Mouse (Mus musculus) forebrain, embryonic 14.5 days (tissue): ENCODE data around the gene Anapc7. TPM values are rescaled to one million over a fixed set of nuclear protein-coding genes. Genes with fewer than 3 reads are reported as not detected.

Source experiments
- ATAC-seq: fragments of 200-750 bp; cut with Nextera tagmentation; 2 replicates; pipeline ENCODE4 v1.8.0; 2017; ENCODE audit warnings: mild to moderate bottlenecking, moderate library complexity
- DNase-seq: peaks from one replicate; pipeline ENCODE4 v3.0.0-alpha.2; 2015; ENCODE audit warnings: low spot score
- H3K27ac ChIP-seq: fragments of 300-500 bp; sonication (generic); 2 replicates; pipeline ENCODE4 v1.5.1; 2014; ENCODE audit warnings: low read depth, mild to moderate bottlenecking, control low read depth, low read length, moderate library complexity
- H3K27me3 ChIP-seq: fragments of 300-500 bp; sonication (generic); replicated peaks from 2 replicates; pipeline ENCODE4 v1.6.1; 2014; ENCODE audit warnings: low read length, control low read depth, mixed read lengths; ENCODE audit not compliant: control insufficient read depth, insufficient read depth
- H3K36me3 ChIP-seq: fragments of 300-500 bp; sonication (generic); 2 replicates; pipeline ENCODE4 v1.6.1; 2014; ENCODE audit warnings: low read length, control low read depth; ENCODE audit not compliant: control insufficient read depth, insufficient read depth
- H3K4me1 ChIP-seq: fragments of 300-500 bp; sonication (generic); 2 replicates; pipeline ENCODE4 v1.6.1; 2014; ENCODE audit warnings: antibody characterized with exemption, low read length, control low read depth; ENCODE audit not compliant: control insufficient read depth, insufficient read depth
- H3K4me2 ChIP-seq: fragments of 300-500 bp; sonication (generic); 2 replicates; pipeline ENCODE4 v1.6.1; 2014; ENCODE audit warnings: mild to moderate bottlenecking, control low read depth, low read length
- H3K4me3 ChIP-seq: fragments of 300-500 bp; sonication (generic); 2 replicates; pipeline ENCODE4 v1.5.1; 2014; ENCODE audit warnings: low read depth, low read length, control low read depth
- H3K9ac ChIP-seq: fragments of 300-500 bp; sonication (generic); 2 replicates; pipeline ENCODE4 v1.6.1; 2014; ENCODE audit warnings: mild to moderate bottlenecking, low read length, control low read depth, moderate library complexity
- H3K9me3 ChIP-seq: fragments of 300-500 bp; sonication (generic); replicated peaks from 2 replicates; pipeline ENCODE4 v1.6.1; 2016; ENCODE audit warnings: low read length, control low read depth, mixed read lengths; ENCODE audit not compliant: control insufficient read depth
- WGBS: fragments of 180-500 bp; shearing (Covaris S2); extraction: QIAGEN DNeasy Blood & Tissue Kit; methylation state at CpG from one replicate; pipeline ENCODE4 v1.1.7; 2014; 5-methylcytosine and 5-hydroxymethylcytosine counted together
- polyA plus RNA-seq: library from polyadenylated mRNA; unstranded; fragments of >200 nt; fragmentation: Nextera tagmentation; extraction: Ambion mirVana; gene quantifications from 2 replicates; pipeline ENCODE4 v1.2.1, GENCODE M21; 2014

Anapc7 gene
- polyA plus RNA-seq, 1 experiment from 2014 or later = 37.3 TPM

DNA sequence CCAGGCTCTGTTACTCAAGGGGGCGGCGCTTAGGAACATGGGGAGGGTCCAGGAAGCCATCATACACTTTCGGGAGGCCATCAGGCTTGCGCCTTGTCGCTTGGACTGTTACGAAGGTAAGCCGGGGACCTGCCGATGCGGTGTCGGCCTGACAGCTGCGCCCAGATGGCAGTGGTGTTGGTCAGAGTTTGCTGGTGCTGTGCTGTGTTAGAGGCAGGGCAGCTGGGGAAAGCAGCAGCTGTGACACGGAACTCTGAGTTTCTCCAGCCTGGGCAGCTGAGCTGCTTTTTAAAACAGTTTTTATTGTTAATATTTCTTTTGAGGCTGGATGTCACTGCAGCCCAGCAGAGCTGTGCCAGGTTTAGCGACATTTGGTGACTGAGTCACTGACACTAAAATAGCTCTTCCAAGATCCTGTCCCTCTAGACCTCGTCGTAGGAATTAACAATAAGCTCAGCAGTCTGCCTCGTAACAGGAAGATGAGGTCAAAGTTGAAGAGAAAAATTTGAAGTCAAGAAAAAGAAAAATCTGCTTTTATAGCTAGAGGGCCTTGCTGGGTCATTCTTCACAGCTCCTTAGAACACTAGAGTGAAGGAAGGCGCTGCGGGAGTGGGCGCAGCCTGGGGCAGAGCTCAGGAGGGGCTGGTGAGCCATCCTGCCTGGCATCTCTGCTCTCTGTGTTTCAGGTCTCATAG is 18.1 kb downstream of the Anapc7 start:
- H3K4me3 ChIP-seq = no peak overlapping the region
- peaks cover 100% of the 10 kb centered on the region for H3K36me3 ChIP-seq
- DNase-seq (no peak), ATAC-seq (no peak)
- no peak overlapping the region for H3K4me2 ChIP-seq
- no peaks in the 10 kb centered on the region for H3K4me1 ChIP-seq
- H3K9ac ChIP-seq = no peak overlapping the region
- WGBS = 92% methylated on average over 19 of the region's 19 CpGs
- H3K27me3 ChIP-seq = no peaks in the 10 kb centered on the region
- H3K9me3 ChIP-seq = no peaks in the 10 kb centered on the region
- no peak overlapping the region for H3K27ac ChIP-seq

- H3K4me1 ChIP-seq = no peaks in the 10 kb centered on the region
- DNase-seq (no peak), ATAC-seq (no peak)
- H3K36me3 ChIP-seq = peaks cover 100% of the 10 kb centered on the region
- H3K27ac ChIP-seq = no peak overlapping the region
- WGBS = 96% methylated on average over 12 of the region's 12 CpGs
- H3K4me2 ChIP-seq = no peak overlapping the region
- H3K9me3 ChIP-seq = no peaks in the 10 kb centered on the region
- no peak overlapping the region for H3K9ac ChIP-seq
- H3K4me3 ChIP-seq = no peak overlapping the region
- no peaks in the 10 kb centered on the region for H3K27me3 ChIP-seq
These were observed 18.7 kb downstream of the Anapc7 start for GRCm38 (mm10) chr5:122440095-122440630.

DNA sequence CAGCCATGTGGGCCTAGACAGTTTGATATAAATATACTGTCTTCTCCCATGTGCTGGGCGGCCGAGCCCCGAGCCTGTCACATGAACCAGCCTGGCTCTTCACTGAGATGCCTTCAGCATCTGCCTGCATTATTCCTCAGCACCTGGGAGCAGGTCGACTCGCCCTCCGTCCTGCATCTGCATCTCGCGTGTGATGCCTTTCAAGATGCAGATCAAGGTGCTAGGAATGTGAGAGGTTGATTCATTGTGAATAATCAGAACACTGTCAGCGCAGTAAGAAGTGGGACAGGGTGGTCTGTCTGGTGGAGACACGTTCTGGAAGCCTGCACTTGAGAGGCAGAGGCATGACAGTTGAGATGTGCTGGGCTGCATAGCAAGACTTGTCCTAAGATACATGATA is 23.0 kb downstream of the Anapc7 start:
- Histone ChIP-seq H3K9ac (no peak overlapping the region), H3K36me3 (peaks cover 79% of the 10 kb centered on the region), H3K27ac (no peak overlapping the region), H3K9me3 (no peaks in the 10 kb centered on the region), H3K4me2 (no peak overlapping the region), H3K27me3 (no peaks in the 10 kb centered on the region), H3K4me1 (no peaks in the 10 kb centered on the region), H3K4me3 (no peak overlapping the region)
- DNase-seq (no peak), ATAC-seq (no peak)
- 97% methylated on average over 10 of the region's 10 CpGs for WGBS

GRCm38 (mm10) chr5:122445051-122445610 is 23.6 kb downstream of the Anapc7 start:
- no peak overlapping the region for H3K4me3 ChIP-seq
- ATAC-seq (no peak), DNase-seq (no peak)
- H3K9me3 ChIP-seq = no peaks in the 10 kb centered on the region
- H3K9ac ChIP-seq = no peak overlapping the region
- H3K27ac ChIP-seq = no peak overlapping the region
- H3K36me3 ChIP-seq = peaks cover 73% of the 10 kb centered on the region
- no peak overlapping the region for H3K4me2 ChIP-seq
- H3K27me3 ChIP-seq = no peaks in the 10 kb centered on the region
- WGBS = 89% methylated on average over 11 of the region's 11 CpGs
- H3K4me1 ChIP-seq = no peaks in the 10 kb centered on the region

DNA sequence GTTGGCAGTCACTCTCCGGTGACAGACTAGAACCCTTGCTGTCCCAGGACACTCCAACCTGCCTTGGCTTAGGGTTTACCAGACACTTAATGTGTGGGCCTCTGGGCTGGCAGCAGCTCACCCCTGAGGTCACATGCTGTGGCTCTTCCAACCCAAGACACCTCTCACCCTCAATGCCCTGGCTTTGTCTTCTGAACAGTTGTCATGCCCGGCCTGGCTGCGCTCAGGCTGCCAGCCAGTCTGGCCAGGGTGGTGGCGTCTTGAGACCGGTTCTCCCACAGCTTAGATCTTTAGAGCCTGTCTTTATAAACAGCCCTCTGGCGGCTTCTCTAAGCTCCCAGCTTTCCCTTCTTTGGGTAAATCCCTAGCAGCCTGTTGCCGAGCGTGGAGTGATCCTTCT is 26.4 kb downstream of the Anapc7 start:
- ATAC-seq = no peak
- Histone ChIP-seq H3K9ac (no peak overlapping the region), H3K4me3 (no peak overlapping the region), H3K27me3 (no peaks in the 10 kb centered on the region), H3K4me1 (no peaks in the 10 kb centered on the region), H3K9me3 (no peaks in the 10 kb centered on the region), H3K4me2 (no peak overlapping the region), H3K27ac (no peak overlapping the region), H3K36me3 (peaks cover 61% of the 10 kb centered on the region)
- WGBS = 86% methylated on average over 8 of the region's 8 CpGs
- no peak for DNase-seq

GRCm38 (mm10) chr5:122448869-122449268 is 27.4 kb downstream of the Anapc7 start:
- Histone ChIP-seq H3K9ac (no peak overlapping the region), H3K9me3 (no peaks in the 10 kb centered on the region), H3K4me1 (no peaks in the 10 kb centered on the region), H3K4me2 (no peak overlapping the region), H3K27ac (no peak overlapping the region), H3K4me3 (no peak overlapping the region), H3K27me3 (no peaks in the 10 kb centered on the region), H3K36me3 (peaks cover 61% of the 10 kb centered on the region)
- WGBS = 87% methylated on average over 5 of the region's 5 CpGs
- no peak for ATAC-seq
- DNase-seq = no peak

- Histone ChIP-seq H3K9ac (no peak overlapping the region), H3K4me1 (no peaks in the 10 kb centered on the region), H3K4me3 (no peak overlapping the region), H3K4me2 (no peak overlapping the region), H3K27me3 (no peaks in the 10 kb centered on the region), H3K36me3 (peaks cover 61% of the 10 kb centered on the region), H3K9me3 (no peaks in the 10 kb centered on the region), H3K27ac (no peak overlapping the region)
- no peak for ATAC-seq
- 45% methylated on average over 7 of the region's 7 CpGs for WGBS
- no peak for DNase-seq
These were observed 28.5 kb downstream of the Anapc7 start for GRCm38 (mm10) chr5:122449946-122450345.

- Histone ChIP-seq H3K27me3 (no peaks in the 10 kb centered on the region), H3K36me3 (peaks cover 61% of the 10 kb centered on the region)
- no peak for ATAC-seq
These were observed 29.4 kb downstream of the Anapc7 start for GRCm38 (mm10) chr5:122450913-122451317.

DNA sequence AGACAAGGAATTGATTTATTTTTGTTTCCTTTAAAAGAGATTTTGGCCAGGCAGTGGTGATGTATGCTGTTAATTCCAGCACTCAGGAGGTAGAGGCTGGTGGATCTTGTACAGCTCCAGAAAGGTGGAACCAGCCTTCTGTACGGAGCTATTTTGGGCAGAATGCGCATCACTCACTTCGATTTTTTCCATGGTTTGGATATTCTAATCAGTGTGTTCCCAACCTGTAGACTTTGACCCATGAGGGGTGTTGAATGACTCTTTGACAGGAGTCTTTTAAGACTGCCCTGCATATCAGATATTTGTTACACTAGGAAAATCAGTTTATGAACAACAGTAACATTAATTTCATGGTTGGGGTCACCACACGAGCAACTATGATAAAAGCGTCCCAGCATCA is 29.8 kb downstream of the Anapc7 start:
- Histone ChIP-seq H3K27ac (no peak overlapping the region), H3K36me3 (peaks cover 61% of the 10 kb centered on the region), H3K4me2 (no peak overlapping the region), H3K4me3 (no peak overlapping the region), H3K4me1 (no peaks in the 10 kb centered on the region), H3K9ac (no peak overlapping the region), H3K27me3 (no peaks in the 10 kb centered on the region), H3K9me3 (no peaks in the 10 kb centered on the region)
- ATAC-seq = no peak
- no peak for DNase-seq
- WGBS = 94% methylated on average over 5 of the region's 5 CpGs

More at GRCm38 (mm10) chr5:122450913-122451317, 29.4 kb downstream of the Anapc7 start:
- no peak overlapping the region for H3K4me2 ChIP-seq
- no peaks in the 10 kb centered on the region for H3K4me1 ChIP-seq
- WGBS = 82% methylated on average over 5 of the region's 5 CpGs
- H3K9me3 ChIP-seq = no peaks in the 10 kb centered on the region
- no peak overlapping the region for H3K9ac ChIP-seq
- H3K4me3 ChIP-seq = no peak overlapping the region
- no peak overlapping the region for H3K27ac ChIP-seq
- DNase-seq = no peak
